21 mouse cellular contexts compared by ENCODE assay signal in genomic region chr2:11960777-11961176, GRCm38 (mm10).
A peak's percentile ranks its signal among the peaks of the same experiment; 100 is the strongest.
DNase-seq lines count a peak whose midpoint lies in the region; ATAC-seq and TF ChIP-seq lines count a peak whose summit lies in the region.
"Had no signal": no experiment of that assay in that cellular context is flagged by ENCODE, and none has a peak within 500 bp of the region (broad histone marks: within the 10 kb centered on the region; RNA-seq: fewer than 3 reads in every experiment).

No protein-coding gene starts in this region.

- peak; percentile 84 for ATAC-seq in intestine, embryonic 15.5 days
- ATAC-seq in intestine, embryonic 16.5 days = peak; percentile 94
- peak; percentile 88 for ATAC-seq in intestine, postnatal 0 days
- no peak for ATAC-seq in forebrain, embryonic 12.5 days (ENCODE audit: low FRiP score)
- ATAC-seq: activated CD4-positive, CD25-positive, alpha-beta regulatory T cell, adult 4 months; CD4-positive, CD25-positive, alpha-beta regulatory T cell, adult 4 months; Patski had no signal

- no peaks in the 10 kb centered on the region for H3K36me3 ChIP-seq in intestine, embryonic 15.5 days
- no peaks in the 10 kb centered on the region for H3K36me3 ChIP-seq in intestine, embryonic 16.5 days (ENCODE audit: control insufficient read depth, insufficient read depth, low read length)
- no peaks in the 10 kb centered on the region for H3K36me3 ChIP-seq in intestine, postnatal 0 days (ENCODE audit: control insufficient read depth, insufficient read depth)
- H3K36me3 ChIP-seq in forebrain, embryonic 12.5 days (replicated peaks) = no peaks in the 10 kb centered on the region
- H3K36me3 ChIP-seq: G1E had no signal

- H3K27ac ChIP-seq in intestine, embryonic 15.5 days = no peak overlapping the region
- no peak overlapping the region for H3K27ac ChIP-seq in intestine, embryonic 16.5 days (ENCODE audit: low read length)
- H3K27ac ChIP-seq in intestine, postnatal 0 days (ENCODE audit: low read depth, low read length) = no peak overlapping the region
- no peak overlapping the region for H3K27ac ChIP-seq in forebrain, embryonic 12.5 days

- no peak overlapping the region for H3K4me2 ChIP-seq in intestine, embryonic 15.5 days (replicated peaks)
- H3K4me2 ChIP-seq in intestine, embryonic 16.5 days (ENCODE audit: low read depth, low read length) = no peak overlapping the region
- H3K4me2 ChIP-seq in intestine, postnatal 0 days (replicated peaks; ENCODE audit: low read depth) = no peak overlapping the region
- no peak overlapping the region for H3K4me2 ChIP-seq in forebrain, embryonic 12.5 days

- H3K4me1 ChIP-seq in intestine, embryonic 15.5 days (replicated peaks) = no peaks in the 10 kb centered on the region
- H3K4me1 ChIP-seq in intestine, embryonic 16.5 days (ENCODE audit: control insufficient read depth, insufficient read depth, low read length) = no peaks in the 10 kb centered on the region
- H3K4me1 ChIP-seq in intestine, postnatal 0 days (replicated peaks; ENCODE audit: control insufficient read depth, insufficient read depth, low read length) = no peaks in the 10 kb centered on the region
- H3K4me1 ChIP-seq in forebrain, embryonic 12.5 days = no peaks in the 10 kb centered on the region

- H3K9me3 ChIP-seq in intestine, embryonic 15.5 days = no peaks in the 10 kb centered on the region
- H3K9me3 ChIP-seq in intestine, embryonic 16.5 days (ENCODE audit: control insufficient read depth, low read length) = no peaks in the 10 kb centered on the region
- H3K9me3 ChIP-seq in intestine, postnatal 0 days (ENCODE audit: control insufficient read depth) = no peaks in the 10 kb centered on the region
- H3K9me3 ChIP-seq in forebrain, embryonic 12.5 days = no peaks in the 10 kb centered on the region
- H3K9me3 ChIP-seq: G1E had no signal

- H3K27me3 ChIP-seq in intestine, embryonic 15.5 days (replicated peaks) = no peaks in the 10 kb centered on the region
- H3K27me3 ChIP-seq in intestine, embryonic 16.5 days (replicated peaks; ENCODE audit: control insufficient read depth, insufficient read depth, low read length) = no peaks in the 10 kb centered on the region
- H3K27me3 ChIP-seq in intestine, postnatal 0 days (replicated peaks; ENCODE audit: control insufficient read depth, insufficient read depth, low read length) = no peaks in the 10 kb centered on the region
- H3K27me3 ChIP-seq in forebrain, embryonic 12.5 days = no peaks in the 10 kb centered on the region
- H3K27me3 ChIP-seq: CH12.LX had no signal

- H3K4me3 ChIP-seq in intestine, embryonic 15.5 days (replicated peaks) = no peak overlapping the region
- no peak overlapping the region for H3K4me3 ChIP-seq in intestine, embryonic 16.5 days (ENCODE audit: low read length)
- no peak overlapping the region for H3K4me3 ChIP-seq in intestine, postnatal 0 days (ENCODE audit: low read depth, low read length)
- H3K4me3 ChIP-seq in forebrain, embryonic 12.5 days (replicated peaks) = no peak overlapping the region

- DNase-seq in frontal cortex, adult 2 months (ENCODE audit: extremely low spot score in 1 of 2, low spot score in 1 of 2) = no peak
- no peak for DNase-seq in right cerebral cortex, postnatal 25 days
- DNase-seq: adrenal gland, adult 2 months; adrenal gland, adult 8-10 months; adrenal gland, postnatal 10 days; adrenal gland, postnatal 14 days; adrenal gland, postnatal 25 days; adrenal gland, postnatal 36 days; B cell, adult 2 months; cerebellum, adult 11 months; cerebellum, adult 11-12 months; cerebellum, adult 18-20 months had no signal

- 62% methylated on average over 3 of the region's 3 CpGs for WGBS in intestine, embryonic 15.5 days
- 65% methylated on average over 3 of the region's 3 CpGs for whole genome bisulfite sequencing in intestine, embryonic 16.5 days
- 35% methylated on average over 3 of the region's 3 CpGs for WGBS in intestine, postnatal 0 days
- WGBS in forebrain, embryonic 12.5 days = 77% methylated on average over 3 of the region's 3 CpGs

- TF ChIP-seq CTCF in intestine, postnatal 0 days (IDR thresholded peaks at IDR 0.05; ENCODE audit: low read depth) = no peak

- no peak overlapping the region for H3K9ac ChIP-seq in intestine, embryonic 15.5 days
- no peak overlapping the region for H3K9ac ChIP-seq in intestine, embryonic 16.5 days (ENCODE audit: low read depth, low read length)
- no peak overlapping the region for H3K9ac ChIP-seq in intestine, postnatal 0 days (ENCODE audit: low read depth, low read length)
- no peak overlapping the region for H3K9ac ChIP-seq in forebrain, embryonic 12.5 days
